Mouse (Mus musculus) heart, embryonic 10.5 days (tissue): ENCODE results near the gene Dcaf11. TPM values are rescaled to one million over a fixed set of nuclear protein-coding genes. Genes with fewer than 3 reads are reported as not detected.
A peak's percentile ranks its signal among the peaks of the same experiment; 100 is the strongest.

Source experiments
- DNase-seq: peaks from one replicate; pipeline ENCODE4 v3.0.0-alpha.2; 2017; ENCODE audit warnings: low spot score
- H3K27ac ChIP-seq: fragments of 300-500 bp; sonication (generic); 2 replicates; pipeline ENCODE4 v1.5.1; 2016; ENCODE audit warnings: mild to moderate bottlenecking
- H3K27me3 ChIP-seq: fragments of 300-500 bp; sonication (generic); 2 replicates; pipeline ENCODE4 v1.6.1; 2016; ENCODE audit warnings: mild to moderate bottlenecking; ENCODE audit not compliant: poor library complexity, insufficient read depth, severe bottlenecking
- H3K36me3 ChIP-seq: fragments of 300-500 bp; sonication (generic); 2 replicates; pipeline ENCODE4 v1.6.1; 2016; ENCODE audit warnings: mild to moderate bottlenecking, moderate library complexity
- H3K4me1 ChIP-seq: fragments of 300-500 bp; sonication (generic); 2 replicates; pipeline ENCODE4 v1.6.1; 2016; ENCODE audit warnings: mild to moderate bottlenecking
- H3K4me3 ChIP-seq: fragments of 300-500 bp; sonication (generic); 2 replicates; pipeline ENCODE4 v1.5.1; 2016; ENCODE audit warnings: mild to moderate bottlenecking, moderate library complexity
- H3K9me3 ChIP-seq: fragments of 300-500 bp; sonication (generic); 2 replicates; pipeline ENCODE4 v1.6.1; 2016; ENCODE audit warnings: mild to moderate bottlenecking, moderate library complexity
- WGBS: fragments of 180-500 bp; shearing (Covaris S2); methylation state at CpG from one replicate; pipeline ENCODE4 v1.1.7; 2016; 5-methylcytosine and 5-hydroxymethylcytosine counted together
- polyA plus RNA-seq: library from polyadenylated mRNA; unstranded; fragments of >200 nt; fragmentation: Nextera tagmentation; extraction: Ambion mirVana; gene quantifications from 2 replicates; pipeline ENCODE4 v1.2.1, GENCODE M21; 2016

Gene Dcaf11
- polyA plus RNA-seq, 1 experiment from 2014 or later: 69.9 TPM

GRCm38 (mm10) chr14:55560202-55561073, 632 bp downstream of the Dcaf11 start, which contains the start of gene A730061H03Rik:
TSS of gene A730061H03Rik (minus strand) at chr14:55560406.
- no peaks in the 10 kb centered on the region for H3K27me3 ChIP-seq
- H3K9me3 ChIP-seq: no peaks in the 10 kb centered on the region
- H3K4me1 ChIP-seq: peaks cover 16% of the 10 kb centered on the region
- H3K27ac ChIP-seq: peak within 1 kb of the TSS; percentile 98
- H3K36me3 ChIP-seq: peaks cover 29% of the 10 kb centered on the region
- DNase-seq: peak; percentile 100
- H3K4me3 ChIP-seq: peak within 1 kb of the TSS; percentile 77
- under 1% methylated on average over 51 of the region's 51 CpGs for WGBS

GRCm38 (mm10) chr14:55561860-55562259, 2.1 kb downstream of the Dcaf11 start:
- no peak for DNase-seq
- Histone ChIP-seq H3K4me3 (no peak overlapping the region), H3K36me3 (peaks cover 43% of the 10 kb centered on the region), H3K9me3 (no peaks in the 10 kb centered on the region), H3K27me3 (no peaks in the 10 kb centered on the region), H3K4me1 (peaks cover 13% of the 10 kb centered on the region), H3K27ac (no peak overlapping the region)
- 84% methylated on average over 10 of the region's 10 CpGs for WGBS

GRCm38 (mm10) chr14:55563249-55563648, 3.4 kb downstream of the Dcaf11 start:
- peaks cover 57% of the 10 kb centered on the region for H3K36me3 ChIP-seq
- no peaks in the 10 kb centered on the region for H3K27me3 ChIP-seq
- H3K4me1 ChIP-seq: peaks cover 11% of the 10 kb centered on the region
- no peaks in the 10 kb centered on the region for H3K9me3 ChIP-seq
- WGBS: 88% methylated on average over 11 of the region's 11 CpGs
- H3K27ac ChIP-seq: no peak overlapping the region
- no peak for DNase-seq
- no peak overlapping the region for H3K4me3 ChIP-seq

GRCm38 (mm10) chr14:55565748-55566147, 5.9 kb downstream of the Dcaf11 start:
- no peak for DNase-seq
- no peaks in the 10 kb centered on the region for H3K9me3 ChIP-seq
- peaks cover 78% of the 10 kb centered on the region for H3K36me3 ChIP-seq
- peaks cover 13% of the 10 kb centered on the region for H3K4me1 ChIP-seq
- no peak overlapping the region for H3K4me3 ChIP-seq
- H3K27me3 ChIP-seq: no peaks in the 10 kb centered on the region
- no peak overlapping the region for H3K27ac ChIP-seq
- 74% methylated on average over 3 of the region's 3 CpGs for WGBS

- H3K36me3 ChIP-seq: peaks cover 78% of the 10 kb centered on the region
- no peak overlapping the region for H3K4me3 ChIP-seq
- DNase-seq: no peak
- H3K27me3 ChIP-seq: no peaks in the 10 kb centered on the region
- no peaks in the 10 kb centered on the region for H3K9me3 ChIP-seq
- H3K27ac ChIP-seq: no peak overlapping the region
- 77% methylated on average over 3 of the region's 3 CpGs for WGBS
- H3K4me1 ChIP-seq: peaks cover 3% of the 10 kb centered on the region; the same call in 1 of the 2 replicates
Measured at GRCm38 (mm10) chr14:55567496-55567895, 7.7 kb downstream of the Dcaf11 start.

- Histone ChIP-seq H3K9me3 (no peaks in the 10 kb centered on the region), H3K27me3 (no peaks in the 10 kb centered on the region), H3K4me1 (peaks cover 17% of the 10 kb centered on the region), H3K27ac (no peak overlapping the region), H3K4me3 (no peak overlapping the region), H3K36me3 (peaks cover 47% of the 10 kb centered on the region)
- WGBS: 85% methylated on average over 2 of the region's 2 CpGs
- no peak for DNase-seq
Measured at GRCm38 (mm10) chr14:55570588-55570987, 10.8 kb downstream of the Dcaf11 start.

- H3K27me3 ChIP-seq: no peaks in the 10 kb centered on the region
- H3K9me3 ChIP-seq: no peaks in the 10 kb centered on the region
Measured at GRCm38 (mm10) chr14:55571760-55572159, 12.0 kb downstream of the Dcaf11 start.

GRCm38 (mm10) chr14:55575302-55575701, 15.5 kb downstream of the Dcaf11 start, which contains the start of gene Fitm1:
TSS of gene Fitm1 (plus strand) at chr14:55575617.
- H3K4me3 ChIP-seq: peak within 1 kb of the TSS; percentile 57
- peaks cover 8% of the 10 kb centered on the region for H3K36me3 ChIP-seq
- H3K4me1 ChIP-seq: peaks cover 47% of the 10 kb centered on the region
- WGBS: 35% methylated on average over 8 of the region's 8 CpGs
- DNase-seq: peak; percentile 85
- no peaks in the 10 kb centered on the region for H3K9me3 ChIP-seq
- no peaks in the 10 kb centered on the region for H3K27me3 ChIP-seq
- H3K27ac ChIP-seq: peak within 1 kb of the TSS; percentile 93

More at GRCm38 (mm10) chr14:55571760-55572159, 12.0 kb downstream of the Dcaf11 start:
- no peak overlapping the region for H3K4me3 ChIP-seq
- DNase-seq: no peak
- H3K27ac ChIP-seq: no peak overlapping the region
- peaks cover 35% of the 10 kb centered on the region for H3K36me3 ChIP-seq
- peaks cover 26% of the 10 kb centered on the region for H3K4me1 ChIP-seq

- peak overlapping the region; percentile 93 for H3K27ac ChIP-seq
- H3K36me3 ChIP-seq: peaks cover 12% of the 10 kb centered on the region
- peak overlapping the region; percentile 57 for H3K4me3 ChIP-seq
- H3K4me1 ChIP-seq: peaks cover 46% of the 10 kb centered on the region
- H3K9me3 ChIP-seq: no peaks in the 10 kb centered on the region
- no peaks in the 10 kb centered on the region for H3K27me3 ChIP-seq
- no peak for DNase-seq
- WGBS: 46% methylated on average over 13 of the region's 13 CpGs
Measured at GRCm38 (mm10) chr14:55575711-55576110, 15.9 kb downstream of the Dcaf11 start.

- H3K4me1 ChIP-seq: peaks cover 44% of the 10 kb centered on the region
- 56% methylated on average over 16 of the region's 16 CpGs for WGBS
- H3K9me3 ChIP-seq: no peaks in the 10 kb centered on the region
- no peak for DNase-seq
- peak overlapping the region; percentile 57 for H3K4me3 ChIP-seq
- no peaks in the 10 kb centered on the region for H3K27me3 ChIP-seq
- peaks cover 19% of the 10 kb centered on the region for H3K36me3 ChIP-seq
- H3K27ac ChIP-seq: peak overlapping the region; percentile 93
Measured at GRCm38 (mm10) chr14:55576376-55576775, 16.6 kb downstream of the Dcaf11 start.

GRCm38 (mm10) chr14:55577871-55578667, 18.3 kb downstream of the Dcaf11 start, which contains the start of gene Psme1:
TSS of gene Psme1 (plus strand) at chr14:55578123.
- Histone ChIP-seq H3K27me3 (no peaks in the 10 kb centered on the region), H3K4me1 (peaks cover 44% of the 10 kb centered on the region), H3K4me3 (peak within 1 kb of the TSS; percentile 84), H3K36me3 (peaks cover 28% of the 10 kb centered on the region), H3K9me3 (no peaks in the 10 kb centered on the region), H3K27ac (peak within 1 kb of the TSS; percentile 94)
- peak; percentile 93 for DNase-seq
- WGBS: under 1% methylated on average over 31 of the region's 32 CpGs

- H3K27me3 ChIP-seq: no peaks in the 10 kb centered on the region
- WGBS: 32% methylated on average over 6 of the region's 6 CpGs
- H3K27ac ChIP-seq: peak overlapping the region; percentile 94
- H3K4me1 ChIP-seq: peaks cover 44% of the 10 kb centered on the region
- H3K36me3 ChIP-seq: peaks cover 28% of the 10 kb centered on the region
- peak overlapping the region; percentile 84 for H3K4me3 ChIP-seq
- no peaks in the 10 kb centered on the region for H3K9me3 ChIP-seq
- DNase-seq: no peak
Measured at GRCm38 (mm10) chr14:55578668-55579269, 19.0 kb downstream of the Dcaf11 start.
